Mouse (Mus musculus) forebrain, embryonic 16.5 days (tissue): Measurements from ENCODE around the gene Olfr780. TPM values are rescaled to one million over a fixed set of nuclear protein-coding genes. Genes with fewer than 3 reads are reported as not detected.

Experiments
- polyA plus RNA-seq: library from polyadenylated mRNA; unstranded; fragments of >200 nt; fragmentation: Nextera tagmentation; extraction: Ambion mirVana; gene quantifications from 2 replicates; pipeline ENCODE4 v1.2.1, GENCODE M21; 2015

Gene Olfr780
- polyA plus RNA-seq, 1 experiment from 2014 or later = not detected

Other genes starting within 250 kb of the Olfr780 start
- not detected in 2 replicates for gene Olfr766-ps1, start 249.1 kb upstream of the Olfr780 start, polyA plus RNA-seq
- gene Olfr767, start 235.2 kb upstream of the Olfr780 start, polyA plus RNA-seq = not detected in 2 replicates
- gene Olfr768, start 218.7 kb upstream of the Olfr780 start, polyA plus RNA-seq = not detected in 2 replicates
- not detected in 2 replicates for gene Olfr769, start 200.3 kb upstream of the Olfr780 start, polyA plus RNA-seq
- gene Olfr770, start 179.1 kb upstream of the Olfr780 start, polyA plus RNA-seq = not detected in 2 replicates
- not detected in 2 replicates for gene Olfr771, start 153.4 kb upstream of the Olfr780 start, polyA plus RNA-seq
- not detected in 2 replicates for gene Olfr772, start 140.2 kb upstream of the Olfr780 start, polyA plus RNA-seq
- gene Olfr773, start 130.7 kb upstream of the Olfr780 start, polyA plus RNA-seq = not detected in 2 replicates
- not detected in 2 replicates for gene Olfr774, start 81.9 kb upstream of the Olfr780 start, polyA plus RNA-seq
- gene Olfr775, start 69.7 kb upstream of the Olfr780 start, polyA plus RNA-seq = not detected in 2 replicates
- gene Olfr776, start 59.0 kb upstream of the Olfr780 start, polyA plus RNA-seq = not detected in 2 replicates
- gene Olfr777, start 46.6 kb upstream of the Olfr780 start, polyA plus RNA-seq = 0.09 TPM in 1 of 2 replicates, not detected in the other
- not detected in 2 replicates for gene Olfr781, start 10.7 kb downstream of the Olfr780 start, polyA plus RNA-seq
- not detected in 2 replicates for gene Olfr782, start 30.7 kb downstream of the Olfr780 start, polyA plus RNA-seq
- 0.07 and 0.15 TPM in 2 replicates for gene Olfr784, start 66.0 kb downstream of the Olfr780 start, polyA plus RNA-seq
- gene Olfr785, start 87.3 kb downstream of the Olfr780 start, polyA plus RNA-seq = not detected in 2 replicates
- not detected in 2 replicates for gene Olfr786, start 109.2 kb downstream of the Olfr780 start, polyA plus RNA-seq
- not detected in 2 replicates for gene Olfr787, start 143.7 kb downstream of the Olfr780 start, polyA plus RNA-seq
- gene Olfr788, start 152.9 kb downstream of the Olfr780 start, polyA plus RNA-seq = not detected in 2 replicates
- not detected in 2 replicates for gene Olfr789, start 166.6 kb downstream of the Olfr780 start, polyA plus RNA-seq
- gene Olfr790, start 180.4 kb downstream of the Olfr780 start, polyA plus RNA-seq = not detected in 2 replicates
- gene Olfr791, start 203.7 kb downstream of the Olfr780 start, polyA plus RNA-seq = not detected in 2 replicates
- not detected in 2 replicates for gene Olfr792, start 221.0 kb downstream of the Olfr780 start, polyA plus RNA-seq
- not detected in 2 replicates for gene Olfr794, start 249.5 kb downstream of the Olfr780 start, polyA plus RNA-seq